Mouse (Mus musculus): ENCODE measurements at regions not wholly inside any gene's neighbourhood (a gene's known extent, or its start where the extent isn't known, plus 50 kb on each side); places are given as distances from the start of the nearest gene placed in this dataset.

GRCm38 (mm10) chr3:39234921-39235320, 348.2 kb downstream of the Fat4 start:
- no peak for DNase-seq (ENCODE audit: low read depth, low spot score)

GRCm38 (mm10) chr3:39248712-39249111, 362.0 kb downstream of the Fat4 start:
- no peak for DNase-seq (ENCODE audit: low read depth, low spot score)

- no peak for DNase-seq (ENCODE audit: low read depth, low spot score)
These were observed 362.6 kb downstream of the Fat4 start for GRCm38 (mm10) chr3:39249224-39249892.

GRCm38 (mm10) chr3:39253076-39253475, 366.3 kb downstream of the Fat4 start:
- DNase-seq (ENCODE audit: low read depth, low spot score), result no peak

GRCm38 (mm10) chr3:39264671-39265430, 378.1 kb downstream of the Fat4 start:
- no peak for DNase-seq (ENCODE audit: low read depth, low spot score)

GRCm38 (mm10) chr3:39265606-39266005, 378.9 kb downstream of the Fat4 start:
- no peak for DNase-seq (ENCODE audit: low read depth, low spot score)

GRCm38 (mm10) chr3:39269388-39269787, 382.6 kb downstream of the Fat4 start:
- no peak for DNase-seq (ENCODE audit: low read depth, low spot score)

- DNase-seq (ENCODE audit: low read depth, low spot score), result no peak
These were observed 385.9 kb downstream of the Fat4 start for GRCm38 (mm10) chr3:39272616-39273015.

- DNase-seq (ENCODE audit: low read depth, low spot score), result no peak
These were observed 390.2 kb downstream of the Fat4 start for GRCm38 (mm10) chr3:39276897-39277296.

- no peak for DNase-seq (ENCODE audit: low read depth, low spot score)
These were observed 390.6 kb downstream of the Fat4 start for GRCm38 (mm10) chr3:39277310-39277709.

- DNase-seq (ENCODE audit: low read depth, low spot score), result no peak
These were observed 408.5 kb downstream of the Fat4 start for GRCm38 (mm10) chr3:39295255-39295654.

- DNase-seq (ENCODE audit: low read depth, low spot score), result no peak
These were observed 409.5 kb downstream of the Fat4 start for GRCm38 (mm10) chr3:39296257-39296656.

- DNase-seq (ENCODE audit: low read depth, low spot score), result no peak
These were observed 422.7 kb downstream of the Fat4 start for GRCm38 (mm10) chr3:39309487-39309886.

- DNase-seq (ENCODE audit: low read depth, low spot score), result no peak
These were observed 426.8 kb downstream of the Fat4 start for GRCm38 (mm10) chr3:39313563-39313962.

- no peak for DNase-seq (ENCODE audit: low read depth, low spot score)
These were observed 434.1 kb downstream of the Fat4 start for GRCm38 (mm10) chr3:39320851-39321250.

- no peak for DNase-seq (ENCODE audit: low read depth, low spot score)
These were observed 435.5 kb downstream of the Fat4 start for GRCm38 (mm10) chr3:39322225-39322624.

- no peak for DNase-seq (ENCODE audit: low read depth, low spot score)
These were observed 449.0 kb downstream of the Fat4 start for GRCm38 (mm10) chr3:39335612-39336230.

GRCm38 (mm10) chr3:39341161-39341687, 454.5 kb downstream of the Fat4 start:
- no peak for DNase-seq (ENCODE audit: low read depth, low spot score)

- no peak for DNase-seq (ENCODE audit: low read depth, low spot score)
These were observed 457.3 kb downstream of the Fat4 start for GRCm38 (mm10) chr3:39344078-39344477.

GRCm38 (mm10) chr3:39347578-39347977, 460.8 kb downstream of the Fat4 start:
- DNase-seq (ENCODE audit: low read depth, low spot score), result no peak

- DNase-seq (ENCODE audit: low read depth, low spot score), result no peak
These were observed 470.3 kb downstream of the Fat4 start for GRCm38 (mm10) chr3:39357012-39357411.

- no peak for DNase-seq (ENCODE audit: low read depth, low spot score)
These were observed 473.5 kb downstream of the Fat4 start for GRCm38 (mm10) chr3:39360278-39360677.
